Mouse (Mus musculus) layer of hippocampus, adult 9-10 months (tissue): ENCODE data around the gene Cldn11.

ENCODE experiments used
- DNase-seq: peaks from one replicate; pipeline ENCODE4 v3.0.0; 2022; ENCODE audit warnings: low spot score

The Cldn11 gene

GRCm38 (mm10) chr3:31161336-31161735, 11.6 kb downstream of the Cldn11 start:
- no peak for DNase-seq

- no peak for DNase-seq
Observed at GRCm38 (mm10) chr3:31162860-31163259, 13.1 kb downstream of the Cldn11 start.

DNA sequence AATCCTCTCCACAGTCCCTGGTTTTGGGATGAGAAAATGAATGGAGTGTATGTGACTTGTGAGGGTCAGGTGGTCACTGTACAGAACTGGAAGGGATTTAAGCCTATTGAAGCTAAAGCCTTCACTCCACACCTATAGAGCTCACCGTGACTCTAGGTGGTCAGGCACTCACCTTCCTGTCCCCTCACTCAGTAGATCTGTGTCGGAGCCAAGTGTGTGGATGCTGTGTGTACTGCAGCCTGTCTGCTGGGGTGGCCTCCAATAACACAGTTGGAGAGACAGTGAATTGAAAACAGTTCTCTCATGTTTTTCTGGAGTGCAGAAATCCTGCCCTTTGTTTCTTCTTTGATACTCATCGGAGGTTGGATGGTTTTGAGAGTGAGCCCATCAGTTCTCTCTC, 16.1 kb downstream of the Cldn11 start:
- DNase-seq: no peak

- no peak for DNase-seq
Observed at GRCm38 (mm10) chr3:31166365-31166871, 16.7 kb downstream of the Cldn11 start.

- DNase-seq: no peak
Observed at GRCm38 (mm10) chr3:31190342-31190741, 40.6 kb downstream of the Cldn11 start.

DNA sequence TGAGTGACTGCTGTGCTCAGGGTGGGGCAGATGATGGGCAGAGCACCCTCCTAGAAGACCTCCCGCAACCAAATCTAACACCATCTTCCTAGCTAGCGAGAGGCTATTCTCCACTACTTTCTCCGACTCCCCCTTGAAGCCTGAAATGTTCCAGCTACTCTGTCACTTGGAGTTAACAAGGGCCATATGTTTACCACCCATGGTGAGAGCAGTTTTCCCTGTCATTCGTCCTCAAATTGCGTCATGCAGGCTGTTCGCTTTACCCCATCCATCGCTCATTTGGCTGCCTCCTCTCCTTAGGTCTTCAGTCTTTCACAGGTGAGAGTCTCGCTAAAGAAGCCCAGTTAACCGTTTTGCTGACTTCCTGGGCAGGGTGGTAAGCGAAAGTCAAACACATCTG, 41.7 kb downstream of the Cldn11 start:
- no peak for DNase-seq

GRCm38 (mm10) chr3:31199162-31199877, 49.6 kb downstream of the Cldn11 start:
- no peak for DNase-seq

DNA sequence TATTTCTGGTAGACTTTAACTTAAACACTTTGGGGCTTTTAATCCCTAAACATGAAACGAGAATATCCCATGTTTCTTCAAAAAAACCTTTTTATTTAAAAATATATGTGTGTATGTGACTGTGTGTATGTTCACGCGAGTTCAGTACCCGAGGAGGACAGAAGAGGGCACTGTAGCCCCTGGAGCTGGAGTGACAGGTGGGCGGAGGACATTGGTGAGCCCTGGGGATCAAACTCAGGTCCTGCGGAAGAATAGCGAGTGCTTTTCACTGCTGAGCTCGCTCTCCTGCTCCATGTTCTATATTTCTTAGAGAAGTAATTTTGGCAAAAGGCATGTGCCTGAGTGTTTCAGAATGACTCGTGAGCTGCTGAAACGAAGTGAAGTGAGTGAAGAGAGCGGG, 54.2 kb downstream of the Cldn11 start:
- DNase-seq: no peak

DNA sequence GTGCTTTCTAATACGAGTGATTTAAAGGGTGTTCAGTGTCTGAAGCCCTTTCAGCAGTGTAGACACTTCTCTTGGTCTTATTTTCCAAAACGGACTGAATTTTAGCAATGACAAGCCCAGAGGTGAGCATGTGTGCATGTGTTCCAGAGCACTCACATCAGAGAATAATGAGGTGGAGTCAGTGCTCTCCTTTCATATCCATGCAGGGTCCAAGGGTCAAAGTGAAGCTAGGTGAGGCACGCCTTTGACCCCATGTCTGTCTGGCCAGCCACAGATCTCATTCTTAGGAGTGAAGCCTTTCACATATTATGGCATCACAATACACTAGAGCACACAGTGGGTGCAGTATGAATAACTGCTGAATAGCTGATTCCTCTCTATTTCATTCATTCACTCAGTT, 55.4 kb downstream of the Cldn11 start:
- DNase-seq: no peak

- no peak for DNase-seq
Observed at GRCm38 (mm10) chr3:31208046-31208445, 58.3 kb downstream of the Cldn11 start.

DNA sequence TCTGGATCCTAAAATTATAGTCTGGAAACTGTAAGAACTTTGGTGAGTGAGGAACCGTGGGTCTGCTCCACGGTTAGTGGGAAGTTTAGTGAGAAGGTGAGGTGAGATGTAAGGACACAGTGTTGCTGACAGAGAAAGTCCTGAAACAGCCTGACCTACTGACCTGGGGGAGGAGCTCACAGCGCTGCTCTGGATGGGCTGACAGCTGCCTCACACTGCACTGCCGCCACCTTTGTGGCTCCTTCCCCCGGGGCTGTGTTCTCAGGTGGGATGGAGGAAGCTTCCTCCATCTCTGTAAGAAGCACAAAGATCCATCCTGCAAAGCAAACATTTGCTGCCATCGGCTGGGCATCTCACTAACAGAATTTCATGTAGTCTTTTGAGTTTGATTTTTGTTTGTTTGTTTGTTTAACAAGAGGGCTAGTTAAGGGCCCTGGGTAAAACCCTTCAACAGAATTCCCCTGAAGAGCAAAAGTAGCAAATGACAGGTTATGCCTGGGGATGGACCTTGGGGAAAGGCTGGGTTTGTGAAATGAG, 58.8 kb downstream of the Cldn11 start:
- no peak for DNase-seq

DNA sequence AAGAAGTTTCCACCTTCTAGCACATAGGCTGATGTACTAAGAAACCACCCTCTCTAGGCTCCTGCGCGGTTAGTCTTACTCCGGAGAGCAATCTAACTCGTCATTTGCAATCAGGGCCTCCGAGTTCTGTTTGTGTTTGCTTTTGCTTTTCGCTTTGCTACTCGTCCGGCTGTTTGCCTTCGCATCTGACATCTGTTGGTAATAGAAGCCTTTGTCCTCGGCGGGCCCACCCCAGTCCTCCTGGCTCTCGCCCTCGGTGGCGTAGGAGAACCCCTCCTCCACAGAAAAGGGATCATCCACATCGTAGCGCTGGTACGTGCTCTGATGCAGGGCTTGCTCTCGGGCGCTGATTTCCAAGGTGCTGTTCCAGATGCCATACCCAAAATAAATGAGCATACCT, 59.3 kb downstream of the Cldn11 start:
- DNase-seq: no peak

DNA sequence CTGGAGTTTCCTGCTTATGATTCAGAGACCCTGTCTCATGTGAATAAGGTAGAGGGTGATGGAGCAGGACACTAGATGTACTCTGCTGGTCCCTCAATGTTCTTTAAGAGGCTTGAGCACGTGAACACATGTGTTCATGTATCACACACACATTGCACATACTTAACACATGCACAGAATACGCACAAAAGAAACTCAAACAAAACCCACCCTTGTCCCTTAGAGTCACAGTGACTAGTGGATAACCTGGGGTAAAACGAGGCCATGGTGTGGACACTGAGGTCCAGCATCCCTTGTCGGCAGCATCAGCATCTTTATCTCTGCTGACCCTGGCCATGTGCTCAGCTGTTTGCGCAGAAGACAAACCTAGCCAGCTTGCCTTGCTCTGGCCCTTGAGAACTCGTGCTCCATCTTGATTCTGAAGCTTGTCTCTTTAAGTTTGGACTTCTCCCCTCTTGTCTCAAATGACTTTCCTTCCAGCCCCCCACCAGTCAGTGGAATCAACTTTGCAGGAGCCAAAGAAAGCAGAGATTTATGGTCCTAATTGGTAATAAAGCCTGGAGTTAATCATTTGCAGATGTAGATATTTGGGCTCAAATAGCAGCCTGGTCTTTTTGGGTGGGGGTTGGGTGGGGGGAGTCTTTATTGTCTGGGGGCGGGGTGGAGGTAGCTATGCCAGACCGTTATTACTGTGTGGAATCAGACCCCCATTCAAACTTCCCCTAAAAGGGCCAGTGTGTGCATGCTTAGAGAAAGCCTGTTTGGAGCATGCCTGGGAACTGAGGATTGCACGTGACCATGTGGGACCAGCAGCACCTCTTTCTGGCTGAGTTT, 62.7 kb downstream of the Cldn11 start:
- no peak for DNase-seq

DNA sequence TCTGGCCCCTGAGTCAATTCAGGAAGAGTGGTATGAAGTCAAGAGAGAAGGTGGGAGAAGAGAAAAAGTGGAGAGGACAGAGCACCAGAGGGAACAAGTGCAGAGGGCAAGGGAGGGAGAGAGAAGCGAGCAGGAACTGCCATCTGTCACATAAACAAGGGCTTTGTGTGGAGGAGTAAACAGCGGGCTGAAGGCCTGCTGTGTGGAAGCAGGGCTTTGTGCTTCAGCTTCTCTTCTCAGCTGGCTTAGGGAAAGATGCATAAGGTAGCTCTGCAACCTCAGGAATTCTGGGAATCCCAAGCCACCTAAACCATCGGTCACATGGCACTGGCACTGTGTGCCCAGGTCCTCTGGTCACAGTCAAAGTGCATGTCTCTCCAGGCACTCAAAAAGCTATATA, 64.1 kb downstream of the Cldn11 start:
- no peak for DNase-seq
